In the genomic region with DNA sequence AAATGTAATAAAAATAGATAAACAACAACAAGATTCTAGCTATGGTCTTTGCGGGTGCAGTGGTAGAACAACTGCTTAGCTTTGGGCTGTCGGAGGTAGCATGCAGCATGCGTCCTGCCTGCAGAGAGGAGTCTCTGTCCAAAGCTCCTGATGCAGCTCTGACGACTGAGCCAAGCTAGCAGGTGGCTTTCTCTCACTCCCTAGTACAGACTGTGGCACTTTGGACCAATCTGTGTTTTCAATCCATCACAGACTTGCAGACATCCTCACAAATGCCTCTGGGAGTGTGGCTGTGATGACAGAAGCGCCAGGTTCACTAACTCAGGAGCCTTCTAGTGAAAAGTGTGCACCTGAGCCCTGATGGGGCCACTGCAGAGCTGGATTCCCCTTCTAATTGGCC, we compare ENCODE assay signal across 25 mouse cellular contexts. TPM values are rescaled to one million over a fixed set of nuclear protein-coding genes. Genes with fewer than 3 reads are reported as not detected.
A peak's percentile ranks its signal among the peaks of the same experiment; 100 is the strongest.
DNase-seq lines count a peak whose midpoint lies in the region; ATAC-seq and TF ChIP-seq lines count a peak whose summit lies in the region.
"Had no signal": no experiment of that assay in that cellular context is flagged by ENCODE, and none has a peak within 500 bp of the region (broad histone marks: within the 10 kb centered on the region; RNA-seq: fewer than 3 reads in every experiment).

No protein-coding gene starts in this region.

- DNase-seq in heart, postnatal 36 days, result no peak
- DNase-seq in left cerebral cortex, postnatal 4 days, result peak; percentile 29
- DNase-seq in left cerebral cortex, adult 2 months (ENCODE audit: extremely low spot score in 1 of 2, low spot score in 2 of 2), result no peak
- DNase-seq in cerebellum, adult 9-11 months, result peak; percentile 45
- no peak for DNase-seq in gastrocnemius, adult 18-20 months (ENCODE audit: low spot score)
- no peak for DNase-seq in ovary, postnatal 14 days (ENCODE audit: low spot score)
- DNase-seq: gastrocnemius, postnatal 36 days; kidney, adult 2 months; kidney, postnatal 25 days; liver, embryonic 13.5 days; lung, embryonic 14.5 days; right cerebral cortex, postnatal 4 days had no signal

- no peaks in the 10 kb centered on the region for H3K9me3 ChIP-seq in heart, embryonic 13.5 days
- H3K9me3 ChIP-seq: embryonic facial prominence, embryonic 15.5 days; hindbrain, embryonic 12.5 days; limb, embryonic 13.5 days; liver, embryonic 13.5 days had no signal

- peaks cover 34% of the 10 kb centered on the region for H3K36me3 ChIP-seq in heart, embryonic 13.5 days

- intact Hi-C loops in heart, postnatal 36 days (cut with DNase I), result no loop called here
- intact Hi-C loops in left cerebral cortex, postnatal 4 days (cut with DNase I), result no loop called here
- intact Hi-C loops in left cerebral cortex, adult 2 months (cut with DNase I), result no loop called here

- ATAC-seq in heart, embryonic 13.5 days (ENCODE audit: extremely low read depth, insufficient number of reproducible peaks, low FRiP score, low TSS enrichment), result no peak
- ATAC-seq: inflammation-experienced regulatory T-cells, adult 6 months had no signal

- 72% methylated on average over 5 of the region's 5 CpGs for WGBS in heart, embryonic 13.5 days

- peak overlapping the region; percentile 13; the same call in 1 of the 2 replicates for H3K27ac ChIP-seq in heart, embryonic 13.5 days (replicated peaks)
- H3K27ac ChIP-seq in left cerebral cortex, adult 2 months, result no peak overlapping the region
- H3K27ac ChIP-seq: embryonic facial prominence, embryonic 15.5 days; hindbrain, embryonic 12.5 days; limb, embryonic 13.5 days; liver, embryonic 13.5 days; stomach, postnatal 0 days had no signal

- no peak for TF ChIP-seq CTCF in left cerebral cortex, adult 2 months (IDR thresholded peaks at IDR 0.05)

- peaks cover 48% of the 10 kb centered on the region for H3K4me1 ChIP-seq in heart, embryonic 13.5 days
- H3K4me1 ChIP-seq: embryonic facial prominence, embryonic 15.5 days; hindbrain, embryonic 12.5 days had no signal

- H3K4me3 ChIP-seq in heart, embryonic 13.5 days, result no peak overlapping the region
- H3K4me3 ChIP-seq in left cerebral cortex, adult 2 months, result no peak overlapping the region
- H3K4me3 ChIP-seq: embryonic facial prominence, embryonic 15.5 days; hindbrain, embryonic 12.5 days; limb, embryonic 13.5 days; liver, embryonic 13.5 days had no signal

- H3K27me3 ChIP-seq in heart, embryonic 13.5 days (replicated peaks), result no peaks in the 10 kb centered on the region
- H3K27me3 ChIP-seq: embryonic facial prominence, embryonic 15.5 days; hindbrain, embryonic 12.5 days; limb, embryonic 13.5 days; liver, embryonic 13.5 days had no signal

- 0 out of 2 replicates have a peak overlapping the region, but pooled peaks have one; percentile 37 for H3K9ac ChIP-seq in heart, embryonic 13.5 days
- H3K9ac ChIP-seq: embryonic facial prominence, embryonic 15.5 days; hindbrain, embryonic 12.5 days; limb, embryonic 13.5 days; liver, embryonic 13.5 days; lung, embryonic 14.5 days had no signal

- H3K4me2 ChIP-seq in heart, embryonic 13.5 days, result no peak overlapping the region
- H3K4me2 ChIP-seq: embryonic facial prominence, embryonic 15.5 days; heart, embryonic 11.5 days; hindbrain, embryonic 12.5 days; limb, embryonic 13.5 days; liver, embryonic 13.5 days; lung, embryonic 14.5 days; midbrain, embryonic 11.5 days had no signal

RNA-seq across cellular contexts. Expression of a gene that starts 19.5 kb away (rescaled TPM):
- polyA plus RNA-seq in heart, embryonic 13.5 days (2015; fragmentation: Nextera tagmentation; extraction: Ambion mirVana), result 29.5 and 34.2 TPM in 2 replicates
- total RNA-seq in heart, postnatal 36 days (2021), result 10 to 100 TPM; 20.9 to 21.7 TPM
- 10 to 100 TPM; 13.1 to 15.0 TPM for total RNA-seq in left cerebral cortex, postnatal 4 days (2021)
- total RNA-seq in left cerebral cortex, adult 2 months (2021), result 10 to 100 TPM; 19.1 to 21.3 TPM
- total RNA-seq in gastrocnemius, adult 18-20 months (2021), result 10 to 100 TPM; 12.4 to 14.4 TPM

RNA-seq across cellular contexts. Expression of a gene that starts 20.2 kb away (rescaled TPM):
- polyA plus RNA-seq in heart, embryonic 13.5 days (2015; fragmentation: Nextera tagmentation; extraction: Ambion mirVana), result 81.7 and 88.8 TPM in 2 replicates
- 10 to 100 TPM; 50.5 to 51.8 TPM for total RNA-seq in heart, postnatal 36 days (2021)
- 10 to 100 TPM; 52.8 to 55.4 TPM for total RNA-seq in left cerebral cortex, postnatal 4 days (2021)
- 10 to 100 TPM; 66.7 to 73.4 TPM for total RNA-seq in left cerebral cortex, adult 2 months (2021)
- total RNA-seq in gastrocnemius, adult 18-20 months (2021), result 10 to 100 TPM; 81.4 to 84.1 TPM

RNA-seq across cellular contexts. Expression of a gene that starts 47.3 kb away (rescaled TPM):
- 0.11 TPM in 1 of 2 replicates, not detected in the other for polyA plus RNA-seq in heart, embryonic 13.5 days (2015; fragmentation: Nextera tagmentation; extraction: Ambion mirVana)
- not detected for total RNA-seq in heart, postnatal 36 days (2021)
- 1 to 10 TPM; 3.5 to 4.9 TPM for total RNA-seq in left cerebral cortex, postnatal 4 days (2021)
- total RNA-seq in left cerebral cortex, adult 2 months (2021), result 1 to 10 TPM; 3.6 to 4.1 TPM
- not detected for total RNA-seq in gastrocnemius, adult 18-20 months (2021)
- total RNA-seq: gastrocnemius, postnatal 36 days had no signal
- polyA plus RNA-seq: inflammation-experienced regulatory T-cells, adult 6 months; liver, embryonic 13.5 days had no signal

RNA-seq across cellular contexts. Expression of a gene that starts 49.5 kb away (rescaled TPM):
- not detected in 2 replicates for polyA plus RNA-seq in heart, embryonic 13.5 days (2015; fragmentation: Nextera tagmentation; extraction: Ambion mirVana)
- not detected for total RNA-seq in heart, postnatal 36 days (2021)
- not detected for total RNA-seq in left cerebral cortex, postnatal 4 days (2021)
- under 1 TPM in 1 of 2 experiments, not detected in 1; 0.16 TPM for total RNA-seq in left cerebral cortex, adult 2 months (2021)
- total RNA-seq in gastrocnemius, adult 18-20 months (2021), result not detected
- total RNA-seq: adrenal gland, adult 18-20 months; gastrocnemius, postnatal 36 days; layer of hippocampus, postnatal 14 days; left cerebral cortex, postnatal 10 days had no signal
- polyA plus RNA-seq: hindbrain, embryonic 12.5 days; inflammation-experienced regulatory T-cells, adult 6 months; kidney, adult 2 months; limb, embryonic 13.5 days; midbrain, embryonic 11.5 days; neural tube, embryonic 11.5 days; urinary bladder, adult 2 months had no signal

RNA-seq across cellular contexts. Expression of a gene that starts 53.2 kb away (rescaled TPM):
- polyA plus RNA-seq in heart, embryonic 13.5 days (2015; fragmentation: Nextera tagmentation; extraction: Ambion mirVana), result 27.9 and 29.4 TPM in 2 replicates
- 10 to 100 TPM; 42.0 to 44.4 TPM for total RNA-seq in heart, postnatal 36 days (2021)
- total RNA-seq in left cerebral cortex, postnatal 4 days (2021), result 10 to 100 TPM; 48.1 to 52.0 TPM
- total RNA-seq in left cerebral cortex, adult 2 months (2021), result 10 to 100 TPM; 36.8 to 40.8 TPM
- total RNA-seq in gastrocnemius, adult 18-20 months (2021), result 10 to 100 TPM; 47.0 to 61.8 TPM

Comparison
In these comparisons a context has a peak if more than half of its experiments do, and no peak if none do; other contexts are left out.
1. DNase-seq: peak in left cerebral cortex, postnatal 4 days (single experiment) and cerebellum, adult 9-11 months (single experiment); none in heart, postnatal 36 days (0 of 2), left cerebral cortex, adult 2 months (0 of 2), gastrocnemius, adult 18-20 months (single experiment) and ovary, postnatal 14 days (single experiment).